Mouse (Mus musculus): ENCODE results near the gene Ddx4. TPM values are rescaled to one million over a fixed set of nuclear protein-coding genes. Genes with fewer than 3 reads are reported as not detected.

The Ddx4 gene
- polyA plus RNA-seq, 2 experiments = 0.73 to 0.96 TPM

DNA sequence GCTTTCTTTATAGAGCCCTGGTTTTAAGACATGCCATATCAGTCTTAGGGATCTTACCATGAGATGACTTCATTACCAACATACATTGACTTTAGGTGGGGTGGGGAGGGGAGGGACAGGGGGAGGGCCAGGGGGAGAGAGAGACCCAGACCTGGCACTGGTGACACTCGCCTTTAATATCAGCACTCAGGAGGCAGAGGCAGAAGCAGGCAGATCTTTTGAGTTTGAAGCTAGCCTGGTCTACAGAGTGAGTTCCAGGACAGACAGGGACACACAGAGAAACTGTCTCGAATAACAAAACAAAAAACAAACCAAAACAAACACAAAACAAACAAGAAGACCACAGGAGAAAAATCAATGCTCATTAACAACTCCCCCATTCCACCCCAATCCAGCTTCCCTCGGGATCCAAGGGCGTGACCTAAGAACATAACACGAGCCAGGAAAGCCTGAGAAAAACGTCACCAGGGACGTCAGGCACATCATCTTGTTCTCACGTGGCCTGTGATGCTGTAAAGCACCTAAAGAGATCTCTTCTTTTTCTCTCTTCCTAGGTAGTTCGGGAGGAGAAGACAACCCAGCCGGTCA lies 7.8 kb upstream of the Ddx4 start:
- no peaks in the 10 kb centered on the region for H3K36me3 ChIP-seq (ENCODE audit: control insufficient read depth, insufficient read depth, low read length)
- H3K4me2 ChIP-seq (replicated peaks; ENCODE audit: low read depth, low read length, severe bottlenecking) = peak overlapping the region; percentile 84
- ATAC-seq (ENCODE audit: low FRiP score, low read depth) = no peak
- WGBS = 6% methylated on average over 10 of the region's 10 CpGs
- no peaks in the 10 kb centered on the region for H3K27me3 ChIP-seq (ENCODE audit: control insufficient read depth, insufficient read depth, low read length)
- H3K9me3 ChIP-seq (ENCODE audit: control insufficient read depth, low read length) = no peaks in the 10 kb centered on the region
- H3K27ac ChIP-seq (replicated peaks; ENCODE audit: low read depth, low read length) = no peak overlapping the region
- TF ChIP-seq POLR2A (IDR thresholded peaks at IDR 0.05; ENCODE audit: borderline replicate concordance, extremely low read depth, insufficient read depth, insufficient read length) = no peak
- peak overlapping the region; percentile 66 for H3K4me3 ChIP-seq (replicated peaks; ENCODE audit: low read length)
- H3K4me1 ChIP-seq (ENCODE audit: control insufficient read depth, insufficient read depth, low read length) = peaks cover 4% of the 10 kb centered on the region
- 0 out of 2 replicates have a peak overlapping the region, but pooled peaks have one; percentile 67 for H3K9ac ChIP-seq (ENCODE audit: low read depth, low read length, severe bottlenecking)
- no peak for DNase-seq (ENCODE audit: low spot score)

DNA sequence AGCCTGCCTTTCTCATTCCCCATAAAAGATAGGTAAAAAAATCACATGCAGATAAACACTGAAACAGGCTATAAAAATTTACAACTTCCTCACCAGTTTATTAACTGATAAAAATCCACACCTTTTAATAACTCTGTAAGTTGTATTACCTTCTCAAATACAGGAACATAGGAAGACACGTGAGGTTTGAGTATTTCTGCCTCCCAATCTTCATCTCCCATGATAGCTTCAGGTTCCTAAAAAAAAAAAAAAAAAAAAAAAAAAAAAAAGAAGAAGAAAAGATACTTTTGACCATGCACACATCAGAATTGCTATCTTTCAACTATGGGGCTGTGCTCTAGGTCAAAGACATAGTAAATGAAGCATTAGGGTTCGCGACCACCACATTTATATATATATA lies 1.1 kb downstream of the Ddx4 start:
- no peak for ATAC-seq (ENCODE audit: low FRiP score, low read depth)
- Histone ChIP-seq H3K9me3 (ENCODE audit: control insufficient read depth, low read length) (peaks cover 10% of the 10 kb centered on the region; the same call in 1 of the 2 replicates), H3K36me3 (ENCODE audit: control insufficient read depth, insufficient read depth, low read length) (no peaks in the 10 kb centered on the region), H3K4me3 (replicated peaks; ENCODE audit: low read length) (no peak overlapping the region), H3K9ac (ENCODE audit: low read depth, low read length, severe bottlenecking) (no peak overlapping the region), H3K27me3 (ENCODE audit: control insufficient read depth, insufficient read depth, low read length) (no peaks in the 10 kb centered on the region), H3K4me2 (replicated peaks; ENCODE audit: low read depth, low read length, severe bottlenecking) (no peak overlapping the region), H3K4me1 (ENCODE audit: control insufficient read depth, insufficient read depth, low read length) (no peaks in the 10 kb centered on the region), H3K27ac (replicated peaks; ENCODE audit: low read depth, low read length) (no peak overlapping the region)
- TF ChIP-seq POLR2A (IDR thresholded peaks at IDR 0.05; ENCODE audit: borderline replicate concordance, extremely low read depth, insufficient read depth, insufficient read length) = no peak
- no peak for DNase-seq (ENCODE audit: low spot score)
- WGBS = 71% methylated on average over 3 of the region's 3 CpGs

DNA sequence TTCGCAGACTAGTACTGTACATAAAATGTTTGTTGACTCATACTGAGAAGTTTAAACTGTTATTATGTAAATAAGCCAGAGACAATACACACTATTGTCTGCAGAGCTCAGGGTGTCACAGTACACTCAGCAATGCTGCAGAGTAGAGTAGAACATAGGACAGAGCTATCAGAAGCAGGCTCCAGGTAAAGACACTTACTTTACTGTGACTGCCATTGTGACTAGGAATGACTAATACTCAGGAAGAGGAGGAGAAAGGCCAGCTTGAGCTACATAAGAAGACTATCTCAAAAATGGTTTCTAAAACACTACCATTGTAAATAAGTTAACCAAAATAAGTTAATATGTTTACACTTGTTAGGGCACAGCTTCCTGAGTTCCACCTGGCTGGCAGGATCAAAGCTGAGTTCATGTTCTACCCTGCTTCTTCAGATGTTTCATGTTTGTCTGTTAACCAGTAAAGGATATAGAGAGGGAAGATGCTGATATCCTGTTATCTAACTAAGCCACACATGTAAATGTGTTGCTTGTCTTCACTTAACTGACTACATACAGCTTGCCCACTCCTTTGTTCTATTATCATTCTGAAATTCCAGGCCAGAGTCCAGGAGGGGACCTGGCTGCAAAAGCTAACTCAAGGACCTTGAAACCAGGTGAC lies 6.6 kb downstream of the Ddx4 start:
- Histone ChIP-seq H3K4me2 (replicated peaks; ENCODE audit: low read depth, low read length, severe bottlenecking) (no peak overlapping the region), H3K36me3 (ENCODE audit: control insufficient read depth, insufficient read depth, low read length) (no peaks in the 10 kb centered on the region), H3K27ac (replicated peaks; ENCODE audit: low read depth, low read length) (no peak overlapping the region), H3K4me3 (replicated peaks; ENCODE audit: low read length) (no peak overlapping the region), H3K9me3 (ENCODE audit: control insufficient read depth, low read length) (no peaks in the 10 kb centered on the region), H3K27me3 (ENCODE audit: control insufficient read depth, insufficient read depth, low read length) (no peaks in the 10 kb centered on the region), H3K9ac (ENCODE audit: low read depth, low read length, severe bottlenecking) (no peak overlapping the region), H3K4me1 (ENCODE audit: control insufficient read depth, insufficient read depth, low read length) (no peaks in the 10 kb centered on the region)
- TF ChIP-seq POLR2A (IDR thresholded peaks at IDR 0.05; ENCODE audit: borderline replicate concordance, extremely low read depth, insufficient read depth, insufficient read length) = no peak
- DNase-seq (ENCODE audit: low spot score) (no peak), ATAC-seq (ENCODE audit: low FRiP score, low read depth) (no peak)
- WGBS = 78% methylated on average over 1 of the region's 1 CpGs

GRCm38 (mm10) chr13:112644996-112645395 lies 7.3 kb downstream of the Ddx4 start:
- Histone ChIP-seq H3K27ac (replicated peaks; ENCODE audit: low read depth, low read length) (no peak overlapping the region), H3K36me3 (ENCODE audit: control insufficient read depth, insufficient read depth, low read length) (no peaks in the 10 kb centered on the region), H3K4me2 (replicated peaks; ENCODE audit: low read depth, low read length, severe bottlenecking) (no peak overlapping the region), H3K4me3 (replicated peaks; ENCODE audit: low read length) (no peak overlapping the region), H3K27me3 (ENCODE audit: control insufficient read depth, insufficient read depth, low read length) (no peaks in the 10 kb centered on the region), H3K4me1 (ENCODE audit: control insufficient read depth, insufficient read depth, low read length) (no peaks in the 10 kb centered on the region), H3K9ac (ENCODE audit: low read depth, low read length, severe bottlenecking) (no peak overlapping the region), H3K9me3 (ENCODE audit: control insufficient read depth, low read length) (no peaks in the 10 kb centered on the region)
- 78% methylated on average over 3 of the region's 3 CpGs for WGBS
- no peak for ATAC-seq (ENCODE audit: low FRiP score, low read depth)
- no peak for DNase-seq (ENCODE audit: low spot score)
- no peak for TF ChIP-seq POLR2A (IDR thresholded peaks at IDR 0.05; ENCODE audit: borderline replicate concordance, extremely low read depth, insufficient read depth, insufficient read length)

DNA sequence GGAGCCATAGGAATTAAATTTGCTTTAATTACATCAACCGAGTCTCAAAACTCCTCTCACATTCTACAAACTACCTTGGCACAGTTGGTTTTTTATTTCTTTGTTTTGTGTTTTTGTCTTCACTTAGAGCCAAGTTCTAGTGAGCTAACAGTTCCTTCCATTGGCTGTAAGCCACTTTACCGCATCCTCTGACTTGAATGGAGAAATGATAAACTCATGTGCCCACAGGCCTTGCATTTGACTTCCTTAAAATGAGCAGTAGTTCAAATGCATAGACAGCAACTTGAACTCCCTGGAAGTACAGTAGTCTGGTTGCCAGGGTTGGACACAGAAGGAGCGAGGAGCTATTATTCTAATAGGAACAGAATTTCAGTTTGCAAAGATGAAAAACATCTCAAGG lies 9.4 kb downstream of the Ddx4 start:
- DNase-seq (ENCODE audit: low spot score) (no peak), ATAC-seq (ENCODE audit: low FRiP score, low read depth) (no peak)
- WGBS = 80% methylated on average over 3 of the region's 3 CpGs
- no peak overlapping the region for H3K27ac ChIP-seq (replicated peaks; ENCODE audit: low read depth, low read length)
- H3K4me2 ChIP-seq (replicated peaks; ENCODE audit: low read depth, low read length, severe bottlenecking) = no peak overlapping the region
- H3K4me3 ChIP-seq (replicated peaks; ENCODE audit: low read length) = no peak overlapping the region
- H3K4me1 ChIP-seq (ENCODE audit: control insufficient read depth, insufficient read depth, low read length) = no peaks in the 10 kb centered on the region
- H3K36me3 ChIP-seq (ENCODE audit: control insufficient read depth, insufficient read depth, low read length) = no peaks in the 10 kb centered on the region
- no peak overlapping the region for H3K9ac ChIP-seq (ENCODE audit: low read depth, low read length, severe bottlenecking)
- no peaks in the 10 kb centered on the region for H3K27me3 ChIP-seq (ENCODE audit: control insufficient read depth, insufficient read depth, low read length)
- H3K9me3 ChIP-seq (ENCODE audit: control insufficient read depth, low read length) = no peaks in the 10 kb centered on the region
- no peak for TF ChIP-seq POLR2A (IDR thresholded peaks at IDR 0.05; ENCODE audit: borderline replicate concordance, extremely low read depth, insufficient read depth, insufficient read length)
